12 mouse cellular contexts compared by ENCODE assay signal in genomic region chr13:60427077-60427476, GRCm38 (mm10).
DNase-seq lines count a peak whose midpoint lies in the region; ATAC-seq and TF ChIP-seq lines count a peak whose summit lies in the region.
"Had no signal": no experiment of that assay in that cellular context is flagged by ENCODE, and none has a peak within 500 bp of the region (broad histone marks: within the 10 kb centered on the region; RNA-seq: fewer than 3 reads in every experiment).

No protein-coding gene starts in this region.

- no peaks in the 10 kb centered on the region for H3K27me3 ChIP-seq in embryonic facial prominence, embryonic 13.5 days
- no peaks in the 10 kb centered on the region for H3K27me3 ChIP-seq in limb, embryonic 12.5 days
- H3K27me3 ChIP-seq: embryonic facial prominence, embryonic 12.5 days had no signal

- no peak for DNase-seq in gastrocnemius, adult 2 months
- DNase-seq in gastrocnemius, postnatal 4 days (ENCODE audit: low spot score in 2 of 2): no peak
- DNase-seq in kidney, adult 8-10 months: peak; percentile 12 to 25
- no peak for DNase-seq in kidney, adult 18-20 months
- DNase-seq in thymus, postnatal 14 days: no peak
- DNase-seq: cerebellum, adult 8-10 months; layer of hippocampus, adult 9-11 months; liver had no signal

- WGBS in embryonic facial prominence, embryonic 13.5 days: 38% methylated on average over 7 of the region's 7 CpGs
- 50% methylated on average over 7 of the region's 7 CpGs for WGBS in limb, embryonic 12.5 days

- H3K4me2 ChIP-seq in embryonic facial prominence, embryonic 13.5 days: peak overlapping the region; percentile 37; the same call in 1 of the 2 replicates
- peak overlapping the region; percentile 38; the same call in 1 of the 2 replicates for H3K4me2 ChIP-seq in limb, embryonic 12.5 days

- H3K9ac ChIP-seq in embryonic facial prominence, embryonic 13.5 days: no peak overlapping the region
- no peak overlapping the region for H3K9ac ChIP-seq in limb, embryonic 12.5 days (replicated peaks)

- peak overlapping the region; percentile 75 for H3K27ac ChIP-seq in gastrocnemius, adult 2 months
- peak overlapping the region; percentile 62 for H3K27ac ChIP-seq in embryonic facial prominence, embryonic 13.5 days
- H3K27ac ChIP-seq in limb, embryonic 12.5 days: peak overlapping the region; percentile 89

- ATAC-seq in embryonic facial prominence, embryonic 13.5 days (ENCODE audit: insufficient number of reproducible peaks, insufficient read depth, low FRiP score, low TSS enrichment, low read depth): no peak
- ATAC-seq in limb, embryonic 12.5 days (ENCODE audit: insufficient number of reproducible peaks, insufficient read depth, low FRiP score, low TSS enrichment, low read depth): no peak
- no peak for ATAC-seq in megakaryocyte progenitor cell, adult 5-6 weeks (replicated peaks; ENCODE audit: poor library complexity)

- H3K36me3 ChIP-seq in embryonic facial prominence, embryonic 13.5 days: no peaks in the 10 kb centered on the region
- H3K36me3 ChIP-seq in limb, embryonic 12.5 days: no peaks in the 10 kb centered on the region
- H3K36me3 ChIP-seq: embryonic facial prominence, embryonic 12.5 days had no signal

- intact Hi-C loops in gastrocnemius, adult 2 months (cut with DNase I): no loop called here

- H3K4me3 ChIP-seq in gastrocnemius, adult 2 months: peak overlapping the region; percentile 50; the same call in 1 of the 2 replicates
- no peak overlapping the region for H3K4me3 ChIP-seq in embryonic facial prominence, embryonic 13.5 days
- H3K4me3 ChIP-seq in limb, embryonic 12.5 days (replicated peaks): no peak overlapping the region
- H3K4me3 ChIP-seq: embryonic facial prominence, embryonic 12.5 days had no signal

- TF ChIP-seq CTCF in gastrocnemius, adult 2 months (IDR thresholded peaks at IDR 0.05): no peak

- peaks cover 44% of the 10 kb centered on the region for H3K4me1 ChIP-seq in embryonic facial prominence, embryonic 13.5 days
- peaks cover 38% of the 10 kb centered on the region for H3K4me1 ChIP-seq in limb, embryonic 12.5 days (replicated peaks)

- no peaks in the 10 kb centered on the region for H3K9me3 ChIP-seq in embryonic facial prominence, embryonic 13.5 days
- no peaks in the 10 kb centered on the region for H3K9me3 ChIP-seq in limb, embryonic 12.5 days
- H3K9me3 ChIP-seq: embryonic facial prominence, embryonic 12.5 days had no signal

Comparison
In these comparisons a context has a peak if more than half of its experiments do, and no peak if none do; other contexts are left out.
1. DNase-seq: peak in kidney, adult 8-10 months (2 of 2); none in gastrocnemius, adult 2 months (single experiment), gastrocnemius, postnatal 4 days (0 of 2), kidney, adult 18-20 months (single experiment) and thymus, postnatal 14 days (single experiment).
2. Peak in every context shown above with its lines, with median percentiles within 50 percentile points of each other: H3K27ac ChIP-seq.